Mouse (Mus musculus) left cerebral cortex, adult 8-10 months (tissue): ENCODE data around the gene Lingo2. TPM values are rescaled to one million over a fixed set of nuclear protein-coding genes. Genes with fewer than 3 reads are reported as not detected.
"Not testable (repeated sequence)": the region's sequence is repeated elsewhere in the genome, so short reads cannot be mapped to it uniquely, and the experiment has no call there.

Source experiments
- DNase-seq, 2 experiments: peaks; one replicate each; pipeline ENCODE4 v3.0.0; 2022; ENCODE audit warnings: low spot score in 2 of 2
- microRNA-seq, 2 experiments: library from miRNA; unstranded; fragments of <30 nt; microRNA quantifications; one replicate each; pipeline ENCODE4 v1.2.0; 2022
- total RNA-seq, 4 experiments: library from RNA; stranded (reverse); gene quantifications; 2 replicates each; pipeline ENCODE4 v1.2.4; 2022

Gene Lingo2
- total RNA-seq, 4 experiments from 2014 or later = 52.6 to 57.3 (median 54.1) TPM

- DNase-seq = no peak
Measured at GRCm38 (mm10) chr4:35690521-35690920, 1261.0 kb downstream of the Lingo2 start.

GRCm38 (mm10) chr4:35688498-35689240 is 1262.9 kb downstream of the Lingo2 start:
- not testable (repeated sequence) for DNase-seq

Small RNA genes within 50 kb of the gene (microRNA-seq; reads per million reads assigned to microRNA genes)
- gene Mir873a = 0 reads per million in 2 experiments
- 0 reads per million in 2 experiments for gene Mir873b
- gene Mir876 = 0 reads per million in 2 experiments
